Mouse (Mus musculus) ovary, postnatal 14 days (tissue): ENCODE measurements at regions not wholly inside any gene's neighbourhood (a gene's known extent, or its start where the extent isn't known, plus 50 kb on each side); places are given as distances from the start of the nearest gene placed in this dataset.

ENCODE experiments used
- DNase-seq: peaks from one replicate; pipeline ENCODE4 v3.0.0; 2022; ENCODE audit warnings: low spot score

GRCm38 (mm10) chr13:99580296-99580695 lies 64.0 kb upstream of the Map1b start:
- no peak for DNase-seq

- DNase-seq: no peak
Measured at GRCm38 (mm10) chr13:99579596-99580175, 63.3 kb upstream of the Map1b start.

GRCm38 (mm10) chr13:99577686-99578085 lies 61.3 kb upstream of the Map1b start:
- no peak for DNase-seq

GRCm38 (mm10) chr13:99573021-99573420 lies 56.7 kb upstream of the Map1b start:
- no peak for DNase-seq

GRCm38 (mm10) chr13:99572381-99572780 lies 56.0 kb upstream of the Map1b start:
- DNase-seq: no peak
